Mouse (Mus musculus): ENCODE measurements around the gene Rasip1.

- TF ChIP-seq EP300 (IDR thresholded peaks at IDR 0.05), result peak; percentile 51
- peak; percentile 99 for TF ChIP-seq CTCF (IDR thresholded peaks at IDR 0.05)
Measured at GRCm38 (mm10) chr7:45682144-45683126, 55.1 kb downstream of the Rasip1 start.
